Mouse (Mus musculus): Measurements from ENCODE around the gene Trip10. TPM values are rescaled to one million over a fixed set of nuclear protein-coding genes. Genes with fewer than 3 reads are reported as not detected.

Gene Trip10
- polyA plus RNA-seq, 1 experiment from 2014 or later = 27.2 TPM

DNA sequence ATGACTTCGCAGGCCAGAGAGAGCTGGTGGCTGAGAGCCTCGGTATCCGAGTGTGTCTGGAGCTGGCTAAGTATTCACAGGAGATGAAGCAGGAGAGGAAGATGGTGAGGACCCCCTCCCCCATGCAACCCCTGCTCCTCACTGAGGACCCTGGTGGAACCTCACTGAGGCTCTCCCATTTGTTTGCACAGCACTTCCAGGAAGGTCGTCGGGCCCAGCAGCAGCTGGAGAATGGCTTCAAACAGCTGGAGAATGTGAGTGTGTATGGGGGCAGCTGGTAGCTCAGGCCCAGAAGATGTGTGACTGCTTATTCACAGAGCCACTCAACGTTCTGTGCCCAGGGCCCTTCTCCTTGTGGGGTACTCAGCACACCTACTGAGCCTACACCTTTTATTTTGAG lies 4.1 kb downstream of the Trip10 start:
- 86% methylated on average over 6 of the region's 6 CpGs for WGBS
- no peak for ATAC-seq (replicated peaks; ENCODE audit: insufficient number of reproducible peaks, low FRiP score, low TSS enrichment, low read depth)
- no peaks in the 10 kb centered on the region for H3K27me3 ChIP-seq (ENCODE audit: control insufficient read depth, insufficient read depth, low read length)
- H3K27ac ChIP-seq (replicated peaks; ENCODE audit: low read depth, low read length) = no peak overlapping the region
- H3K4me2 ChIP-seq (ENCODE audit: low read depth, low read length) = no peak overlapping the region
- peaks cover 4% of the 10 kb centered on the region for H3K4me1 ChIP-seq (ENCODE audit: control insufficient read depth, insufficient read depth, low read length)
- H3K9me3 ChIP-seq (replicated peaks; ENCODE audit: control insufficient read depth, low read length) = no peaks in the 10 kb centered on the region
- no peak overlapping the region for H3K4me3 ChIP-seq (ENCODE audit: low read depth, low read length)
- H3K9ac ChIP-seq (replicated peaks; ENCODE audit: low read length) = no peak overlapping the region
- DNase-seq (ENCODE audit: low spot score) = no peak
- no peaks in the 10 kb centered on the region; the same call in 1 of the 2 replicates for H3K36me3 ChIP-seq (replicated peaks; ENCODE audit: control insufficient read depth, insufficient read depth, low read depth, low read length)

- WGBS = 89% methylated on average over 14 of the region's 14 CpGs
- no peak overlapping the region for H3K9ac ChIP-seq (replicated peaks; ENCODE audit: low read length)
- H3K4me1 ChIP-seq (ENCODE audit: control insufficient read depth, insufficient read depth, low read length) = no peaks in the 10 kb centered on the region; the same call in 1 of the 2 replicates
- H3K36me3 ChIP-seq (replicated peaks; ENCODE audit: control insufficient read depth, insufficient read depth, low read depth, low read length) = no peaks in the 10 kb centered on the region; the same call in 1 of the 2 replicates
- H3K27me3 ChIP-seq (ENCODE audit: control insufficient read depth, insufficient read depth, low read length) = no peaks in the 10 kb centered on the region
- ATAC-seq (replicated peaks; ENCODE audit: insufficient number of reproducible peaks, low FRiP score, low TSS enrichment, low read depth) (no peak), DNase-seq (ENCODE audit: low spot score) (no peak)
- H3K27ac ChIP-seq (replicated peaks; ENCODE audit: low read depth, low read length) = no peak overlapping the region
- no peak overlapping the region for H3K4me2 ChIP-seq (ENCODE audit: low read depth, low read length)
- H3K4me3 ChIP-seq (ENCODE audit: low read depth, low read length) = no peak overlapping the region
- H3K9me3 ChIP-seq (replicated peaks; ENCODE audit: control insufficient read depth, low read length) = no peaks in the 10 kb centered on the region
Measured at GRCm38 (mm10) chr17:57255354-57255753, 6.1 kb downstream of the Trip10 start.

GRCm38 (mm10) chr17:57256921-57257485 lies 7.7 kb downstream of the Trip10 start:
- WGBS = 97% methylated on average over 22 of the region's 22 CpGs
- Histone ChIP-seq H3K4me1 (ENCODE audit: control insufficient read depth, insufficient read depth, low read length) (no peaks in the 10 kb centered on the region), H3K27me3 (ENCODE audit: control insufficient read depth, insufficient read depth, low read length) (no peaks in the 10 kb centered on the region), H3K4me3 (ENCODE audit: low read depth, low read length) (no peak overlapping the region), H3K4me2 (ENCODE audit: low read depth, low read length) (no peak overlapping the region), H3K27ac (replicated peaks; ENCODE audit: low read depth, low read length) (no peak overlapping the region), H3K36me3 (replicated peaks; ENCODE audit: control insufficient read depth, insufficient read depth, low read depth, low read length) (peaks cover 8% of the 10 kb centered on the region), H3K9me3 (replicated peaks; ENCODE audit: control insufficient read depth, low read length) (no peaks in the 10 kb centered on the region), H3K9ac (replicated peaks; ENCODE audit: low read length) (no peak overlapping the region)
- no peak for ATAC-seq (replicated peaks; ENCODE audit: insufficient number of reproducible peaks, low FRiP score, low TSS enrichment, low read depth)
- DNase-seq (ENCODE audit: low spot score) = no peak

GRCm38 (mm10) chr17:57258191-57258590 lies 8.9 kb downstream of the Trip10 start:
- ATAC-seq (replicated peaks; ENCODE audit: insufficient number of reproducible peaks, low FRiP score, low TSS enrichment, low read depth) = no peak
- Histone ChIP-seq H3K4me3 (ENCODE audit: low read depth, low read length) (no peak overlapping the region), H3K27ac (replicated peaks; ENCODE audit: low read depth, low read length) (no peak overlapping the region), H3K4me1 (ENCODE audit: control insufficient read depth, insufficient read depth, low read length) (no peaks in the 10 kb centered on the region), H3K9me3 (replicated peaks; ENCODE audit: control insufficient read depth, low read length) (no peaks in the 10 kb centered on the region), H3K4me2 (ENCODE audit: low read depth, low read length) (no peak overlapping the region), H3K9ac (replicated peaks; ENCODE audit: low read length) (no peak overlapping the region), H3K27me3 (ENCODE audit: control insufficient read depth, insufficient read depth, low read length) (no peaks in the 10 kb centered on the region), H3K36me3 (replicated peaks; ENCODE audit: control insufficient read depth, insufficient read depth, low read depth, low read length) (peaks cover 9% of the 10 kb centered on the region)
- no peak for DNase-seq (ENCODE audit: low spot score)
- 97% methylated on average over 3 of the region's 3 CpGs for WGBS

GRCm38 (mm10) chr17:57259742-57260141 lies 10.5 kb downstream of the Trip10 start:
- Histone ChIP-seq H3K4me2 (ENCODE audit: low read depth, low read length) (no peak overlapping the region), H3K27ac (replicated peaks; ENCODE audit: low read depth, low read length) (no peak overlapping the region), H3K4me3 (ENCODE audit: low read depth, low read length) (no peak overlapping the region), H3K9ac (replicated peaks; ENCODE audit: low read length) (no peak overlapping the region), H3K9me3 (replicated peaks; ENCODE audit: control insufficient read depth, low read length) (no peaks in the 10 kb centered on the region), H3K4me1 (ENCODE audit: control insufficient read depth, insufficient read depth, low read length) (no peaks in the 10 kb centered on the region), H3K36me3 (replicated peaks; ENCODE audit: control insufficient read depth, insufficient read depth, low read depth, low read length) (peaks cover 9% of the 10 kb centered on the region), H3K27me3 (ENCODE audit: control insufficient read depth, insufficient read depth, low read length) (no peaks in the 10 kb centered on the region)
- WGBS = 92% methylated on average over 8 of the region's 8 CpGs
- no peak for DNase-seq (ENCODE audit: low spot score)
- ATAC-seq (replicated peaks; ENCODE audit: insufficient number of reproducible peaks, low FRiP score, low TSS enrichment, low read depth) = no peak

DNA sequence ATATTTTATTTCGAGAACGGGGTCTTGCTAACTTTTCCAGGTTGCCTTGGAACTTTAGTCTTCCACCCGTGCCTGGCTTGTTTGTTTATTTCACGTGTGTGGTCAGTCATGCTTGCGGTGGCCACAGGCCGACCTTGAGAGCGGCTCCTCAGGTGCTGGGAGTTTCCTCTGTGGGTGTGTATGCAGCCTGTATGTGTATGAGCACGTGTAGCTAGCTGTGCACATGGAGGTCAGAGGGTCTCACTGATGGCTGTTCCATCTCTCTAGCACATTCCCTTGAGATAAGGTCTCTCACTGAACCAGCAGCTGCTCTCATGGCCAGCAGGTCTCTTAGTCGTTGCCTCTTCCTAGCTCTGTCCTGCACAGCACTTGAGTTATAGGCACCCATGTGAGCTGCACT lies 11.1 kb downstream of the Trip10 start:
- DNase-seq (ENCODE audit: low spot score) (no peak), ATAC-seq (replicated peaks; ENCODE audit: insufficient number of reproducible peaks, low FRiP score, low TSS enrichment, low read depth) (no peak)
- Histone ChIP-seq H3K9ac (replicated peaks; ENCODE audit: low read length) (no peak overlapping the region), H3K27me3 (ENCODE audit: control insufficient read depth, insufficient read depth, low read length) (no peaks in the 10 kb centered on the region), H3K4me3 (ENCODE audit: low read depth, low read length) (no peak overlapping the region), H3K4me2 (ENCODE audit: low read depth, low read length) (no peak overlapping the region), H3K9me3 (replicated peaks; ENCODE audit: control insufficient read depth, low read length) (no peaks in the 10 kb centered on the region), H3K36me3 (replicated peaks; ENCODE audit: control insufficient read depth, insufficient read depth, low read depth, low read length) (peaks cover 9% of the 10 kb centered on the region), H3K4me1 (ENCODE audit: control insufficient read depth, insufficient read depth, low read length) (no peaks in the 10 kb centered on the region), H3K27ac (replicated peaks; ENCODE audit: low read depth, low read length) (no peak overlapping the region)
- WGBS = 91% methylated on average over 9 of the region's 9 CpGs

DNA sequence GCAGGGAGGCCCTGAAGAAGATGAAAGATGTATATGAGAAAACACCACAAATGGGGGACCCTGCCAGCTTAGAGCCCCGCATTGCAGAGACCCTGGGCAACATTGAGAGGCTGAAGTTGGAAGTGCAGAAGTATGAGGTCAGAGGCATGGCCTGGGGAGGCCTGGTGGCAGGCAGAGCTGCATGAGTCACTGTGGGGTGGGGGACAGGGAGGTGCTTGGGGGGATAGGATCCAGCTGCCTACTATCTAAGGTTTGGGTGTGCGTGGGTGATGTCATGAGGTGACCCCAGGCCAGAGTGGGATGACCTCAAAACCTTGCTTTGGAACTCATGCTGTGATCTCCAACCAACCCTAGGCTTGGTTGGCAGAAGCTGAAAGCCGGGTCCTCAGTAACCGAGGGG lies 12.0 kb downstream of the Trip10 start:
- no peak for ATAC-seq (replicated peaks; ENCODE audit: insufficient number of reproducible peaks, low FRiP score, low TSS enrichment, low read depth)
- H3K9ac ChIP-seq (replicated peaks; ENCODE audit: low read length) = no peak overlapping the region
- no peaks in the 10 kb centered on the region for H3K27me3 ChIP-seq (ENCODE audit: control insufficient read depth, insufficient read depth, low read length)
- no peaks in the 10 kb centered on the region for H3K4me1 ChIP-seq (ENCODE audit: control insufficient read depth, insufficient read depth, low read length)
- no peak for DNase-seq (ENCODE audit: low spot score)
- 92% methylated on average over 4 of the region's 4 CpGs for WGBS
- peaks cover 9% of the 10 kb centered on the region for H3K36me3 ChIP-seq (replicated peaks; ENCODE audit: control insufficient read depth, insufficient read depth, low read depth, low read length)
- no peak overlapping the region for H3K27ac ChIP-seq (replicated peaks; ENCODE audit: low read depth, low read length)
- no peak overlapping the region for H3K4me2 ChIP-seq (ENCODE audit: low read depth, low read length)
- no peak overlapping the region for H3K4me3 ChIP-seq (ENCODE audit: low read depth, low read length)
- H3K9me3 ChIP-seq (replicated peaks; ENCODE audit: control insufficient read depth, low read length) = no peaks in the 10 kb centered on the region

GRCm38 (mm10) chr17:57261796-57262195 lies 12.5 kb downstream of the Trip10 start:
- H3K9ac ChIP-seq (replicated peaks; ENCODE audit: low read length) = no peak overlapping the region
- WGBS = 41% methylated on average over 1 of the region's 1 CpGs
- no peak for ATAC-seq (replicated peaks; ENCODE audit: insufficient number of reproducible peaks, low FRiP score, low TSS enrichment, low read depth)
- H3K27ac ChIP-seq (replicated peaks; ENCODE audit: low read depth, low read length) = no peak overlapping the region
- peaks cover 9% of the 10 kb centered on the region for H3K36me3 ChIP-seq (replicated peaks; ENCODE audit: control insufficient read depth, insufficient read depth, low read depth, low read length)
- DNase-seq (ENCODE audit: low spot score) = no peak
- no peaks in the 10 kb centered on the region for H3K9me3 ChIP-seq (replicated peaks; ENCODE audit: control insufficient read depth, low read length)
- H3K4me3 ChIP-seq (ENCODE audit: low read depth, low read length) = no peak overlapping the region
- H3K4me1 ChIP-seq (ENCODE audit: control insufficient read depth, insufficient read depth, low read length) = no peaks in the 10 kb centered on the region
- H3K4me2 ChIP-seq (ENCODE audit: low read depth, low read length) = no peak overlapping the region
- H3K27me3 ChIP-seq (ENCODE audit: control insufficient read depth, insufficient read depth, low read length) = no peaks in the 10 kb centered on the region

Measured in embryonic facial prominence, embryonic 11.5 days (tissue).